Mouse (Mus musculus): ENCODE results near the gene Crispld2. TPM values are rescaled to one million over a fixed set of nuclear protein-coding genes. Genes with fewer than 3 reads are reported as not detected.

The Crispld2 gene
- total and polyA plus RNA-seq, 3 experiments = 1.7 to 2.2 TPM; not detected in 1

DNA sequence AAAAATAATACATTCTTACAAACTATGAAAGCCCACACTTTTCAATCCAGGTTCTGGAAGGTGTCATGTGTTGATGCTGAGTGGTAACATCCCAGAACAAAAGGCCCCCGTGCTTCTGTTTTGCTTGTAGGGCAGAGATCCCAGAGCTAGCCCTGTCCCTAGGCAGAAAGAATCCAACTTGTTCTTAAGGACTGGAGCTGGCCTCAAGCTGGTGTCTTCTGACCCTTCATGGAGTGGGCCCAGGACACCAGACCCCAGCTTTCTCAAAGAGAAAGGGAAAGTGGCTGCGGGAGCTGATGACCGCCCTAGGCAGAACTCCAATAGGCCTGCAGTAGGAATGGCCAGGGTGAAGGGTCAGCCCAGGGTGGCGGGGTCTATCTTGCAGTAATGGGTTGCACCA is 5.0 kb downstream of the Crispld2 start:
- Histone ChIP-seq H3K9ac (ENCODE audit: control insufficient read depth, low read depth, low read length, poor library complexity, severe bottlenecking) (no peak overlapping the region), H3K36me3 (ENCODE audit: control insufficient read depth in 1 of 2, insufficient read depth in 2 of 2, low read length in 2 of 2) (no peaks in the 10 kb centered on the region), H3K9me3 (replicated peaks; ENCODE audit: insufficient read depth, low read length) (no peaks in the 10 kb centered on the region), H3K27me3 (ENCODE audit: control insufficient read depth in 1 of 2, insufficient read depth in 2 of 2, low read length in 2 of 2) (0 out of 4 replicates have a peak, but pooled peaks cover 0 to 1% of the 10 kb centered on the region in 2 experiments), H3K4me1 (ENCODE audit: control insufficient read depth in 1 of 2, insufficient read depth in 2 of 2, low read length in 2 of 2) (no peaks in the 10 kb centered on the region), H3K4me3 (ENCODE audit: control insufficient read depth in 1 of 2, insufficient read depth in 1 of 2, low read depth in 2 of 2, low read length in 2 of 2) (no peak overlapping the region), H3K27ac (ENCODE audit: control insufficient read depth, low read depth, low read length) (no peak overlapping the region), H3K79me2 (ENCODE audit: control insufficient read depth, insufficient read depth, low read length, poor library complexity) (no peaks in the 10 kb centered on the region)
- DNase-seq (ENCODE audit: low read depth, low spot score) = no peak
- TF ChIP-seq MYC (IDR thresholded peaks at IDR 0.05; ENCODE audit: low read depth, low read length) (no peak), POLR2AphosphoS2 (IDR thresholded peaks at IDR 0.05; ENCODE audit: low read length) (no peak), POLR2A (IDR thresholded peaks at IDR 0.05; ENCODE audit: control insufficient read depth in 1 of 2, insufficient read depth in 1 of 2, low read depth in 1 of 2, low read length in 2 of 2, poor library complexity in 1 of 2) (no peak), ETS1 (IDR thresholded peaks at IDR 0.05; ENCODE audit: low read depth, low read length) (no peak), ZNF384 (IDR thresholded peaks at IDR 0.05; ENCODE audit: low read depth, low read length) (no peak), POLR2AphosphoS5 (IDR thresholded peaks at IDR 0.05; ENCODE audit: borderline replicate concordance, low read depth, low read length) (no peak), SMC3 (IDR thresholded peaks at IDR 0.05; ENCODE audit: low read depth, low read length) (no peak)

DNA sequence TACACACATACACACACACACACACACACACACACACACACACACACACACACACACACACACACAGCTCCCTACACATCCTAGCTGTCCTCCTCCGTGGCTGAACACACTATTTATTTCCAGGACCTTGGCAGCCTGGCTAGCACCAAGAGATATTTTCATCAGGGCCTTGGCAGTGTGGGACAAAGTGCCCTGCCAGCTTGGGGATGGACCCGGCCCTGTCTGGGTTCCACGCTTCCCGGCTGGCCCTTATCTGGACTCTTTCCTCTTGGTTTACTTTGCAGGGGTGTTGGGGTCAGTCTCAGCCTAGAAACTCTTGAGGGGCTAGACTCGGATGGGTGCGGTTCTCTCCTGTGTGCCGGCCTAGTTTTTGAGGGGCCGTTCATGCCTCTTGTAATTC is 8.2 kb downstream of the Crispld2 start:
- TF ChIP-seq NELFE (IDR thresholded peaks at IDR 0.05; ENCODE audit: low read depth, low read length) (no peak), MAZ (IDR thresholded peaks at IDR 0.05; ENCODE audit: low read depth, low read length) (no peak), EP300 (IDR thresholded peaks at IDR 0.05; ENCODE audit: low read depth in 1 of 2, low read length in 2 of 2) (no peak), SIN3A (IDR thresholded peaks at IDR 0.05; ENCODE audit: low read length) (no peak), ZKSCAN1 (IDR thresholded peaks at IDR 0.05; ENCODE audit: low read depth, low read length) (no peak), CTCF (IDR thresholded peaks at IDR 0.05 in 2 of 3, conservative IDR thresholded peaks at IDR 0.05 in 1 of 3; ENCODE audit: control insufficient read depth in 1 of 3, insufficient read depth in 1 of 3, low read depth in 2 of 3, low read length in 3 of 3, poor library complexity in 1 of 3, severe bottlenecking in 1 of 3) (no peak), TBP (IDR thresholded peaks at IDR 0.05; ENCODE audit: low read depth, low read length) (no peak), ELF1 (IDR thresholded peaks at IDR 0.05; ENCODE audit: low read depth, low read length) (no peak), GATA1 (IDR thresholded peaks at IDR 0.05; ENCODE audit: low read depth, low read length) (no peak), TAL1 (IDR thresholded peaks at IDR 0.05; ENCODE audit: low read length) (no peak)
- no peaks in the 10 kb centered on the region for H3K36me3 ChIP-seq (ENCODE audit: control insufficient read depth in 1 of 2, insufficient read depth in 2 of 2, low read length in 2 of 2)
- no peak overlapping the region for H3K27ac ChIP-seq (ENCODE audit: control insufficient read depth, low read depth, low read length)
- no peak overlapping the region for H3K4me3 ChIP-seq (ENCODE audit: control insufficient read depth in 1 of 2, insufficient read depth in 1 of 2, low read depth in 2 of 2, low read length in 2 of 2)
- H3K27me3 ChIP-seq (ENCODE audit: control insufficient read depth in 1 of 2, insufficient read depth in 2 of 2, low read length in 2 of 2) = peaks cover 0 to 6% of the 10 kb centered on the region in 2 experiments; a peak in 3 of 4 replicates
- H3K79me2 ChIP-seq (ENCODE audit: control insufficient read depth, insufficient read depth, low read length, poor library complexity) = no peaks in the 10 kb centered on the region
- no peak for DNase-seq (ENCODE audit: low read depth, low spot score)
- H3K4me1 ChIP-seq (ENCODE audit: control insufficient read depth in 1 of 2, insufficient read depth in 2 of 2, low read length in 2 of 2) = no peaks in the 10 kb centered on the region
- H3K9ac ChIP-seq (ENCODE audit: control insufficient read depth, low read depth, low read length, poor library complexity, severe bottlenecking) = no peak overlapping the region
- H3K9me3 ChIP-seq (replicated peaks; ENCODE audit: insufficient read depth, low read length) = no peaks in the 10 kb centered on the region

DNA sequence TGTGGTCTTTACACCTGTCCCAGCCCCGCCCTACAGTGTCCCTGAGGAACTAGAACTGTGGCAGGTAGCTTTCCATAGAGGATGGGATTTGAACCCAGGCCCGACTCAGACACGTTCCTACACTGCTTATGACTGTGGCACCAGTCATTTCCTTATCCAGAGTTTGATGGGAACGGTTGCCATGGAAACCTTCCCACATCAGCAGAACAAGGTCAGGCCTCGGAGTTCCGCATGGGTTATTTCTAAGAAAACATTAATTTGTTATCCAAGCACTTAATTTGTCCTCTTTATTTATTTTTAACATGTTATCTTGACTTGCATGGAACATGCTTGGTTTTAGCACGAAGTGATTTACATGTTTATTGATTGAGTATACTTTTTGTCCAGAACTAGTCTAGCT is 9.5 kb downstream of the Crispld2 start:
- Histone ChIP-seq H3K4me1 (ENCODE audit: control insufficient read depth in 1 of 2, insufficient read depth in 2 of 2, low read length in 2 of 2) (no peaks in the 10 kb centered on the region), H3K4me3 (ENCODE audit: control insufficient read depth in 1 of 2, insufficient read depth in 1 of 2, low read depth in 2 of 2, low read length in 2 of 2) (no peak overlapping the region), H3K79me2 (ENCODE audit: control insufficient read depth, insufficient read depth, low read length, poor library complexity) (no peaks in the 10 kb centered on the region), H3K27ac (ENCODE audit: control insufficient read depth, low read depth, low read length) (no peak overlapping the region), H3K9me3 (replicated peaks; ENCODE audit: insufficient read depth, low read length) (no peaks in the 10 kb centered on the region), H3K36me3 (ENCODE audit: control insufficient read depth in 1 of 2, insufficient read depth in 2 of 2, low read length in 2 of 2) (no peaks in the 10 kb centered on the region), H3K9ac (ENCODE audit: control insufficient read depth, low read depth, low read length, poor library complexity, severe bottlenecking) (no peak overlapping the region), H3K27me3 (ENCODE audit: control insufficient read depth in 1 of 2, insufficient read depth in 2 of 2, low read length in 2 of 2) (peaks cover 0 to 6% of the 10 kb centered on the region in 2 experiments; a peak in 3 of 4 replicates)
- no peak for DNase-seq (ENCODE audit: low read depth, low spot score)
- TF ChIP-seq ETS1 (IDR thresholded peaks at IDR 0.05; ENCODE audit: low read depth, low read length) = no peak
- TF ChIP-seq SIN3A (IDR thresholded peaks at IDR 0.05; ENCODE audit: low read length) = no peak
- TF ChIP-seq HCFC1 (IDR thresholded peaks at IDR 0.05; ENCODE audit: low read depth, low read length) = no peak
- no peak for TF ChIP-seq USF2 (IDR thresholded peaks at IDR 0.05; ENCODE audit: borderline replicate concordance in 1 of 2, insufficient read depth in 1 of 2, low read depth in 1 of 2, low read length in 2 of 2)
- TF ChIP-seq UBTF (IDR thresholded peaks at IDR 0.05; ENCODE audit: borderline replicate concordance, insufficient read depth, low read depth, low read length) = no peak
- no peak for TF ChIP-seq USF1 (IDR thresholded peaks at IDR 0.05; ENCODE audit: low read depth, low read length)
- no peak for TF ChIP-seq RAD21 (IDR thresholded peaks at IDR 0.05; ENCODE audit: low read depth, low read length)
- no peak for TF ChIP-seq MAZ (IDR thresholded peaks at IDR 0.05; ENCODE audit: low read depth, low read length)
- no peak for TF ChIP-seq BHLHE40 (IDR thresholded peaks at IDR 0.05; ENCODE audit: borderline replicate concordance, low read depth, low read length)
- no peak for TF ChIP-seq MXI1 (IDR thresholded peaks at IDR 0.05; ENCODE audit: low read depth, low read length)
- no peak for TF ChIP-seq EP300 (IDR thresholded peaks at IDR 0.05; ENCODE audit: low read depth in 1 of 2, low read length in 2 of 2)
- TF ChIP-seq ZMIZ1 (IDR thresholded peaks at IDR 0.05; ENCODE audit: low read depth, low read length) = no peak
- TF ChIP-seq POLR2AphosphoS2 (IDR thresholded peaks at IDR 0.05; ENCODE audit: low read length) = no peak
- TF ChIP-seq SMC3 (IDR thresholded peaks at IDR 0.05; ENCODE audit: low read depth, low read length) = no peak
- TF ChIP-seq NELFE (IDR thresholded peaks at IDR 0.05; ENCODE audit: low read depth, low read length) = no peak
- TF ChIP-seq GATA1 (IDR thresholded peaks at IDR 0.05; ENCODE audit: low read depth, low read length) = no peak
- TF ChIP-seq MAFK (IDR thresholded peaks at IDR 0.05; ENCODE audit: borderline replicate concordance, low read depth, low read length) = no peak

Measured in MEL (cell line).